Mouse (Mus musculus) ES-E14 (cell line): Measurements from ENCODE around the gene Chrm5. TPM values are rescaled to one million over a fixed set of nuclear protein-coding genes. Genes with fewer than 3 reads are reported as not detected.

ENCODE experiments used
- DNase-seq: peaks from one replicate; pipeline ENCODE4 v3.0.0-alpha.2; 2013; ENCODE audit warnings: low read depth, low spot score
- H3K27ac ChIP-seq: 2 replicates; pipeline ENCODE4 v1.5.1; 2012; ENCODE audit warnings: low read depth, mild to moderate bottlenecking, low read length, moderate library complexity, mixed read lengths; ENCODE audit not compliant: poor library complexity, insufficient read depth, severe bottlenecking
- H3K36me3 ChIP-seq: 2 replicates; pipeline ENCODE4 v1.6.1; 2012; ENCODE audit warnings: mild to moderate bottlenecking, low read length, moderate library complexity, mixed read lengths; ENCODE audit not compliant: control insufficient read depth, poor library complexity, insufficient read depth, severe bottlenecking
- H3K4me1 ChIP-seq, 2 experiments: fragments of 150-350 bp in 1 of 2; sonication (generic) in 1 of 2; 2 replicates each; pipeline ENCODE4 v1.6.1; 2012; ENCODE audit warnings: low read length in 2 of 2, mild to moderate bottlenecking in 1 of 2, mixed read lengths in 1 of 2; ENCODE audit not compliant: control insufficient read depth in 2 of 2, insufficient read depth in 2 of 2, poor library complexity in 1 of 2
- H3K4me3 ChIP-seq, 2 experiments: fragments of 150-350 bp in 1 of 2; sonication (generic) in 1 of 2; 2 replicates each; pipeline ENCODE4 v1.5.1; 2012; ENCODE audit warnings: low read length in 2 of 2, low read depth in 1 of 2, mild to moderate bottlenecking in 1 of 2, mixed read lengths in 1 of 2; ENCODE audit not compliant: insufficient read depth in 1 of 2, poor library complexity in 1 of 2, severe bottlenecking in 1 of 2
- H3K9ac ChIP-seq: 2 replicates; pipeline ENCODE4 v1.6.1; 2012; ENCODE audit warnings: low read depth, mild to moderate bottlenecking, low read length, mixed read lengths; ENCODE audit not compliant: poor library complexity, insufficient read depth, severe bottlenecking
- H3K9me3 ChIP-seq: fragments of 150-350 bp; sonication (generic); 2 replicates; pipeline ENCODE4 v1.6.1; 2012; ENCODE audit warnings: low read depth, mild to moderate bottlenecking, low read length; ENCODE audit not compliant: control insufficient read depth, insufficient read depth
- CHD2 ChIP-seq: IDR thresholded peaks from 2 replicates; pipeline ENCODE4 v1.6.1; 2014; ENCODE audit warnings: mild to moderate bottlenecking, low read depth, low read length, inconsistent platforms
- HCFC1 ChIP-seq: IDR thresholded peaks from 2 replicates; pipeline ENCODE4 v1.6.1; 2012; ENCODE audit warnings: low read length, inconsistent platforms, borderline replicate concordance; ENCODE audit not compliant: insufficient read depth
- MAFK ChIP-seq: IDR thresholded peaks from 2 replicates; pipeline ENCODE4 v1.6.1; 2014; ENCODE audit warnings: mild to moderate bottlenecking, low read depth, low read length, inconsistent platforms; ENCODE audit not compliant: insufficient read depth
- ZC3H11A ChIP-seq: IDR thresholded peaks from 2 replicates; pipeline ENCODE4 v1.6.1; 2012; ENCODE audit warnings: low read depth, mild to moderate bottlenecking, inconsistent platforms, low read length, borderline replicate concordance
- ZNF384 ChIP-seq: IDR thresholded peaks from 2 replicates; pipeline ENCODE4 v1.6.1; 2012; ENCODE audit warnings: low read depth, low read length, inconsistent platforms
- in situ Hi-C, 2 experiments: fragments of 600-800 bp; cut with MboI; formaldehyde crosslinking; loops; one replicate each; pipeline ENCODE4 v1.15.1; 2025; ENCODE audit warnings: low sequenced_read_pairs in 2 of 2, inconsistent platforms in 1 of 2; ENCODE audit not compliant: unreplicated experiment in 2 of 2
- total RNA-seq: library from RNA; depleted of rRNA; stranded (reverse); fragments of 300-350 nt; gene quantifications from 2 replicates; pipeline ENCODE4 v1.2.3, GENCODE M21; 2012

Chrm5 gene
- total RNA-seq, 1 experiment: not detected

GRCm38 (mm10) chr2:112506841-112507435 lies 26.4 kb upstream of the Chrm5 start:
- no peak overlapping the region for H3K9ac ChIP-seq
- H3K4me3 ChIP-seq: no peak overlapping the region
- no peak overlapping the region for H3K27ac ChIP-seq
- H3K36me3 ChIP-seq: no peaks in the 10 kb centered on the region
- H3K4me1 ChIP-seq: peaks cover 0 to 2% of the 10 kb centered on the region in 2 experiments; a peak in 1 of 4 replicates
- no peaks in the 10 kb centered on the region for H3K9me3 ChIP-seq
- no peak for DNase-seq
- in situ Hi-C loops: no loop called here
- TF ChIP-seq ZC3H11A (no peak), MAFK (no peak), ZNF384 (no peak), CHD2 (no peak), HCFC1 (no peak)

- no peak for DNase-seq
These were observed 23.4 kb upstream of the Chrm5 start for GRCm38 (mm10) chr2:112503978-112504377.

GRCm38 (mm10) chr2:112501209-112501608 lies 20.6 kb upstream of the Chrm5 start:
- Histone ChIP-seq H3K9ac (no peak overlapping the region), H3K27ac (0 out of 2 replicates have a peak overlapping the region, but pooled peaks have one; percentile 5)
- peak; percentile 73 for DNase-seq

More at GRCm38 (mm10) chr2:112503978-112504377, 23.4 kb upstream of the Chrm5 start:
- in situ Hi-C loops: no loop called here
- H3K36me3 ChIP-seq: no peaks in the 10 kb centered on the region
- H3K27ac ChIP-seq: no peak overlapping the region
- TF ChIP-seq MAFK (no peak), ZC3H11A (no peak), CHD2 (no peak), HCFC1 (no peak), ZNF384 (no peak)
- peaks cover 3 to 5% of the 10 kb centered on the region in 2 experiments; a peak in 1 of 4 replicates for H3K4me1 ChIP-seq
- no peak overlapping the region for H3K4me3 ChIP-seq
- H3K9me3 ChIP-seq: no peaks in the 10 kb centered on the region
- no peak overlapping the region for H3K9ac ChIP-seq

GRCm38 (mm10) chr2:112497851-112498250 lies 17.3 kb upstream of the Chrm5 start:
- TF ChIP-seq MAFK (no peak), CHD2 (no peak), ZC3H11A (no peak), HCFC1 (no peak), ZNF384 (no peak)
- Histone ChIP-seq H3K4me1 (peaks cover 9% of the 10 kb centered on the region in 2 experiments; a peak in 2 of 4 replicates), H3K4me3 (no peak overlapping the region; a peak in 1 of 4 replicates), H3K27ac (peak overlapping the region; percentile 84; the same call in 1 of the 2 replicates), H3K9ac (no peak overlapping the region; the same call in 1 of the 2 replicates), H3K36me3 (no peaks in the 10 kb centered on the region), H3K9me3 (no peaks in the 10 kb centered on the region)
- in situ Hi-C loops: no loop called here
- peak; percentile 78 for DNase-seq

More at GRCm38 (mm10) chr2:112501209-112501608, 20.6 kb upstream of the Chrm5 start:
- TF ChIP-seq HCFC1 (0 out of 2 replicates have a peak, but pooled peaks have one; percentile 24), ZNF384 (no peak), MAFK (no peak), ZC3H11A (peak; percentile 36; the same call in 1 of the 2 replicates), CHD2 (no peak)
- in situ Hi-C loops: no loop called here
- H3K4me1 ChIP-seq: peaks cover 8 to 9% of the 10 kb centered on the region in 2 experiments; a peak in 2 of 4 replicates
- no peaks in the 10 kb centered on the region for H3K9me3 ChIP-seq
- no peaks in the 10 kb centered on the region for H3K36me3 ChIP-seq
- H3K4me3 ChIP-seq: no peak overlapping the region
